Mouse (Mus musculus) spleen, adult 2 months (tissue): ENCODE measurements around the gene 1810010D01Rik. TPM values are rescaled to one million over a fixed set of nuclear protein-coding genes. Genes with fewer than 3 reads are reported as not detected.

ENCODE experiments used
- DNase-seq, 2 experiments: peaks; one replicate each; pipeline versions ENCODE4 v3.0.0 to v3.0.0-alpha.2; 2012 to 2021; ENCODE audit warnings: low spot score in 2 of 2, low read depth in 1 of 2
- H3K27ac ChIP-seq: fragments of 200-500 bp; 2 replicates; pipeline ENCODE4 v1.5.1; 2012; ENCODE audit warnings: low read length, inconsistent platforms; ENCODE audit not compliant: insufficient read depth
- H3K27me3 ChIP-seq: fragments of 200-500 bp; 2 replicates; pipeline ENCODE4 v1.6.1; 2012; ENCODE audit warnings: mild to moderate bottlenecking, moderate library complexity, low read length, inconsistent platforms; ENCODE audit not compliant: control insufficient read depth, insufficient read depth
- H3K36me3 ChIP-seq: fragments of 200-500 bp; 2 replicates; pipeline ENCODE4 v1.6.1; 2012; ENCODE audit warnings: mild to moderate bottlenecking, low read length, inconsistent platforms; ENCODE audit not compliant: control insufficient read depth, insufficient read depth
- H3K4me1 ChIP-seq: fragments of 200-500 bp; 2 replicates; pipeline ENCODE4 v1.6.1; 2011; ENCODE audit warnings: inconsistent platforms; ENCODE audit not compliant: control insufficient read depth, insufficient read depth, insufficient read length
- H3K4me3 ChIP-seq: fragments of 200-500 bp; 2 replicates; pipeline ENCODE4 v1.5.1; 2011; ENCODE audit warnings: mild to moderate bottlenecking, inconsistent platforms; ENCODE audit not compliant: insufficient read depth, insufficient read length; ENCODE audit errors: extremely low read depth
- CTCF ChIP-seq: fragments of 200-500 bp; IDR thresholded peaks from 2 replicates; pipeline ENCODE4 v1.5.1; 2011; ENCODE audit warnings: mild to moderate bottlenecking, inconsistent platforms; ENCODE audit not compliant: insufficient read depth, insufficient read length, insufficient replicate concordance; ENCODE audit errors: extremely low read depth
- POLR2A ChIP-seq: fragments of 200-500 bp; IDR thresholded peaks from 2 replicates; pipeline ENCODE4 v1.6.1; 2011; ENCODE audit warnings: low read depth, low read length, inconsistent platforms
- WGBS: fragments of 180-500 bp; shearing (Covaris S2); methylation state at CpG from one replicate; pipeline ENCODE4 v1.1.7; 2018; 5-methylcytosine and 5-hydroxymethylcytosine counted together
- polyA plus RNA-seq: library from polyadenylated mRNA; depleted of rRNA; stranded (reverse); fragments of >200 nt; gene quantifications from 2 replicates; pipeline ENCODE4 v1.2.3, GENCODE M21; 2012

The 1810010D01Rik gene
- polyA plus RNA-seq, 1 experiment: 9.0 TPM

GRCm38 (mm10) chr7:145231659-145232058, 23.7 kb upstream of the 1810010D01Rik start:
- Histone ChIP-seq H3K4me1 (no peaks in the 10 kb centered on the region), H3K4me3 (no peak overlapping the region), H3K36me3 (no peaks in the 10 kb centered on the region), H3K27me3 (no peaks in the 10 kb centered on the region), H3K27ac (no peak overlapping the region)
- DNase-seq: no peak
- WGBS: 89% methylated on average over 9 of the region's 9 CpGs
- TF ChIP-seq CTCF (no peak), POLR2A (no peak)

- H3K4me3 ChIP-seq: no peak overlapping the region
- 92% methylated on average over 6 of the region's 6 CpGs for WGBS
- no peaks in the 10 kb centered on the region for H3K27me3 ChIP-seq
- TF ChIP-seq POLR2A: no peak
- TF ChIP-seq CTCF: no peak
- DNase-seq: no peak
- no peak overlapping the region for H3K27ac ChIP-seq
- no peaks in the 10 kb centered on the region for H3K4me1 ChIP-seq
- H3K36me3 ChIP-seq: no peaks in the 10 kb centered on the region
Observed at GRCm38 (mm10) chr7:145226641-145227040, 18.7 kb upstream of the 1810010D01Rik start.

GRCm38 (mm10) chr7:145225626-145226025, 17.7 kb upstream of the 1810010D01Rik start:
- no peak overlapping the region for H3K4me3 ChIP-seq
- H3K36me3 ChIP-seq: no peaks in the 10 kb centered on the region
- no peak for TF ChIP-seq CTCF
- no peak for TF ChIP-seq POLR2A
- no peaks in the 10 kb centered on the region for H3K27me3 ChIP-seq
- no peak for DNase-seq
- H3K27ac ChIP-seq: no peak overlapping the region
- no peaks in the 10 kb centered on the region for H3K4me1 ChIP-seq
- WGBS: 85% methylated on average over 6 of the region's 6 CpGs

- TF ChIP-seq POLR2A (no peak), CTCF (no peak)
- WGBS: 43% methylated on average over 2 of the region's 2 CpGs
- DNase-seq: no peak
- H3K36me3 ChIP-seq: no peaks in the 10 kb centered on the region
- H3K4me1 ChIP-seq: no peaks in the 10 kb centered on the region
- no peak overlapping the region for H3K4me3 ChIP-seq
- no peaks in the 10 kb centered on the region for H3K27me3 ChIP-seq
- H3K27ac ChIP-seq: no peak overlapping the region
Observed at GRCm38 (mm10) chr7:145221841-145222689, 14.1 kb upstream of the 1810010D01Rik start.

- no peaks in the 10 kb centered on the region for H3K27me3 ChIP-seq
- TF ChIP-seq CTCF: no peak
- no peak for TF ChIP-seq POLR2A
- no peak for DNase-seq
- no peaks in the 10 kb centered on the region for H3K36me3 ChIP-seq
- H3K4me1 ChIP-seq: no peaks in the 10 kb centered on the region
- no peak overlapping the region for H3K27ac ChIP-seq
- H3K4me3 ChIP-seq: no peak overlapping the region
- WGBS: 95% methylated on average over 2 of the region's 2 CpGs
Observed at GRCm38 (mm10) chr7:145221346-145221745, 13.4 kb upstream of the 1810010D01Rik start.

- Histone ChIP-seq H3K36me3 (no peaks in the 10 kb centered on the region), H3K27ac (no peak overlapping the region), H3K4me1 (no peaks in the 10 kb centered on the region), H3K4me3 (no peak overlapping the region), H3K27me3 (no peaks in the 10 kb centered on the region)
- TF ChIP-seq POLR2A (no peak), CTCF (no peak)
- DNase-seq: no peak
- WGBS: 89% methylated on average over 9 of the region's 9 CpGs
Observed at GRCm38 (mm10) chr7:145219420-145219831, 11.5 kb upstream of the 1810010D01Rik start.

GRCm38 (mm10) chr7:145216591-145216990, 8.7 kb upstream of the 1810010D01Rik start:
- Histone ChIP-seq H3K4me1 (no peaks in the 10 kb centered on the region), H3K4me3 (no peak overlapping the region), H3K27ac (no peak overlapping the region), H3K27me3 (no peaks in the 10 kb centered on the region), H3K36me3 (no peaks in the 10 kb centered on the region)
- 31% methylated on average over 1 of the region's 1 CpGs for WGBS
- DNase-seq: no peak
- TF ChIP-seq CTCF (no peak), POLR2A (no peak)
